Mouse (Mus musculus): Measurements from ENCODE around the gene Nkx1-1. TPM values are rescaled to one million over a fixed set of nuclear protein-coding genes. Genes with fewer than 3 reads are reported as not detected.

Gene Nkx1-1
- not detected in 2 replicates for polyA plus RNA-seq (2012; rRNA removed)
- not detected in 2 replicates for polyA plus RNA-seq (2014; fragmentation: Nextera tagmentation; extraction: Ambion mirVana)

DNA sequence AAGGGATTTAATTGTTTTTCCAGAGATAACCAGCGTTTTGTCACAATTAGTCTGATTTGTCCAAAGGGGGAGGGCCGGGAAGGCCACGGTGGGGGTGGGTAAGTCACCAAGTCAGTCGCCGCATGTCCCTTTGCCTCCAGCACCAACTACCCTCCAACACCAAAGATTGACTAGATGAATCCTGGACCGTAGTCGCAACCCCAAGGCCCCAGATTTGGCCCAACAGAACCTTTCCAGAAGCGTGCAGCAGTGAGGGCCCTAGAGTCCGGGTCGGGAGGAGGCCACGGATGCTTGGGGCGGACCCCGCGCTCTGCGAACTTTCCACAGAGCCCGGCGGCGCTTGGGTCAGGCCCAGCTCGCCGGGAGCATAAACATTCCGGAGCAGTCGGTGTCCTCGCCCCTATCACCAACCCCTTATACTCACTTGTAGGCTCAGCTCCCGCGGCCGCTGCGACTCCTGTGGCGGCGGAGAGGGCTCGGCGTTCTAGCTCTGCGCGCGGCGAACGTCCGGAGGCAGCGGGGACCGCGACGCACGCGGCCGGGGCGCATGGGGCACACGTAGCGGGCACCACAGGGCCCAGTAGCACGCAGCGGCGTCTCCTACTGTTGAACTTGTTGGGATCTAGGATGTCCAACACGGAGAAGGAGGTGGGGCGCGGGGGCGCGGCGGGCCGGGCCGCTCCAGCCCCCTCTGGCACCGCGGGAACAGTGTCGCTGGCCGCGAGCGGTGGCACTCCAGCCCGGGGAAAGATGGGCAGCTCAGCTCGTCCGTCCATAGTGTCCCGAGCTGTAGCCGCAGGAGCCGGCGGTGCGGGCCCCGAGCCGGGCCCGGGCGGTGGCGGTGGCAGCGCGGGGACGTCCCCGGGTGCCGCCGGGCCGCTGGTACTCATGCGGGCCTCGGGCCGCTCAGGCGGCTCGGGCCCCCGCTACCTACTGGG lies at the start of gene Nkx1-1:
Gene Nkx1-1 (minus strand): TSS at position 776 of the 938 bp plus-strand sequence.
- Histone ChIP-seq H3K4me3 (ENCODE audit: insufficient read depth in 1 of 2, low read depth in 2 of 2, low read length in 2 of 2) (no peak within 1 kb of the TSS), H3K36me3 (replicated peaks; ENCODE audit: control insufficient read depth, insufficient read depth, low read depth) (no peaks in the 10 kb centered on the region), H3K9me3 (ENCODE audit: control insufficient read depth, low read length) (no peaks in the 10 kb centered on the region), H3K27me3 (ENCODE audit: control insufficient read depth, insufficient read depth, low read length) (peaks cover 95% of the 10 kb centered on the region), H3K4me1 (replicated peaks; ENCODE audit: control insufficient read depth in 2 of 2, insufficient read depth in 2 of 2, low read length in 1 of 2) (no peaks in the 10 kb centered on the region), H3K27ac (no peak within 1 kb of the TSS), H3K9ac (replicated peaks) (no peak within 1 kb of the TSS), H3K4me2 (ENCODE audit: low read depth) (no peak within 1 kb of the TSS)
- ATAC-seq (ENCODE audit: insufficient read depth) (no peak), DNase-seq (ENCODE audit: low read depth in 3 of 3, low spot score in 3 of 3) (no peak)
- no peak for TF ChIP-seq EP300 (IDR thresholded peaks at IDR 0.05; ENCODE audit: low read depth)
- WGBS (ENCODE audit: insufficient replicate concordance): 2% methylated on average over 84 of the region's 90 CpGs

DNA sequence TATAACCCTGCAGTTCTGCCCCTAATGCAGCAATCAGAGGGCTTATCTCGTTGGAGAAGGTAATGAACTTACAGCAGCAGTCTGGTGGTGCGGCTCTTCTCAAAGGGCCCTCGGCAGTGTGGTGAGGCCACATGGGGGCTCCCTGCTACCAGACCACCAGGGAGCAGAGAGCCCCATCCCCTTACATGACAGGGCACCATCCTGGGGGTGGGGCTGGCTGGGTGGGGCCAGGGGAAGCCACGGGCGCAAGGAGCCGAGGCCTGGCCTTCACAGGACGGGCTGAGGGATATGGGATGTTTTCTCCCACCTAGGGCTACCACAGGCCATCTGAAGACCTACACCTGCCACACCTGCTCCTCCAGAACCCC lies 47.5 kb upstream of the Nkx1-1 start:
- no peaks in the 10 kb centered on the region for H3K27me3 ChIP-seq (ENCODE audit: control insufficient read depth, insufficient read depth, low read length)
- no peak overlapping the region for H3K9ac ChIP-seq (replicated peaks)
- TF ChIP-seq EP300 (IDR thresholded peaks at IDR 0.05; ENCODE audit: low read depth): no peak
- TF ChIP-seq CTCF (IDR thresholded peaks at IDR 0.05; ENCODE audit: low read depth): no peak
- no peak overlapping the region for H3K27ac ChIP-seq
- H3K36me3 ChIP-seq (replicated peaks; ENCODE audit: control insufficient read depth, insufficient read depth, low read depth): no peaks in the 10 kb centered on the region
- no peak for ATAC-seq (ENCODE audit: insufficient read depth)
- 33% methylated on average over 7 of the region's 7 CpGs for WGBS (ENCODE audit: insufficient replicate concordance)
- no peak for DNase-seq (ENCODE audit: low read depth in 3 of 3, low spot score in 3 of 3)
- H3K9me3 ChIP-seq (ENCODE audit: control insufficient read depth, low read length): no peaks in the 10 kb centered on the region
- H3K4me3 ChIP-seq (ENCODE audit: insufficient read depth in 1 of 2, low read depth in 2 of 2, low read length in 2 of 2): no peak overlapping the region
- H3K4me2 ChIP-seq (ENCODE audit: low read depth): no peak overlapping the region
- H3K4me1 ChIP-seq (replicated peaks; ENCODE audit: control insufficient read depth in 2 of 2, insufficient read depth in 2 of 2, low read length in 1 of 2): no peaks in the 10 kb centered on the region

DNA sequence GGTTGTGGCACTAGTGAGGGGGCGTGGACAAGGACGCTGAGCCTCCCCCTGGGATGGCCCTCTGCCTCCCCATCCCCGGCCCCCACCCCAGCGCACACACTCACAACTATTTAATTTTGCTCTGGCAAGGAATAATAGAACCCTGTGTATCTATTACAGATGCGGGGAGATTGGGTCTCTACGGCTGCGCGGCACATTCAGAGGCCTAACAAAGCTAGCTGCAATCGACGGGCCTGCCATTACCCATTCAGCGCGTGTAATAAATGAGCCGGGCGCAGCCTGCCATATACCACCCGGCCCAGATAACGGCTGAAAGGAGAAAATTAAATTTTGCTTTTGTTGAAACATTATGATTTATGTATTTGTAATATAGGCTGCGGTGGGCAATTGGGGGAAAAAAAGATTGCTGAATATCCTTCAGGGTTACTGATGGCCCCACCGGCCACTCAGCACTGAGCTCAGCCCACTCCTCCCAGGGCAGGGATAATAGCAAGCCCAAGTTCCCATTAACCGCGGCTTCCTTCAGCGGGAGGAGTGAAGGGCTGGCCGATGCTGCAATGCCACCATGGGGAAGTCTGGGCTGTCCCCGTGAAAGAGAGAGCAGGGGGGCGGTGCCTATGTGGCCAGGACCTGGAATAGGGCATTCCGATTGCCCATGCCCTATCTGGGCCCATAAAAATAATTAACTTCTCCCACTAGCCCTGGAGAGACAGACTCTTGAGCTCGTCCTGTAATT lies 47.0 kb upstream of the Nkx1-1 start:
- TF ChIP-seq EP300 (IDR thresholded peaks at IDR 0.05; ENCODE audit: low read depth): no peak
- TF ChIP-seq CTCF (IDR thresholded peaks at IDR 0.05; ENCODE audit: low read depth): no peak
- no peak overlapping the region for H3K9ac ChIP-seq (replicated peaks)
- DNase-seq (ENCODE audit: low read depth in 3 of 3, low spot score in 3 of 3): no peak
- H3K4me2 ChIP-seq (ENCODE audit: low read depth): no peak overlapping the region
- no peaks in the 10 kb centered on the region for H3K36me3 ChIP-seq (replicated peaks; ENCODE audit: control insufficient read depth, insufficient read depth, low read depth)
- no peaks in the 10 kb centered on the region for H3K4me1 ChIP-seq (replicated peaks; ENCODE audit: control insufficient read depth in 2 of 2, insufficient read depth in 2 of 2, low read length in 1 of 2)
- no peak for ATAC-seq (ENCODE audit: insufficient read depth)
- no peaks in the 10 kb centered on the region for H3K27me3 ChIP-seq (ENCODE audit: control insufficient read depth, insufficient read depth, low read length)
- WGBS (ENCODE audit: insufficient replicate concordance): 56% methylated on average over 26 of the region's 26 CpGs
- H3K9me3 ChIP-seq (ENCODE audit: control insufficient read depth, low read length): no peaks in the 10 kb centered on the region
- H3K4me3 ChIP-seq (ENCODE audit: insufficient read depth in 1 of 2, low read depth in 2 of 2, low read length in 2 of 2): no peak overlapping the region
- no peak overlapping the region for H3K27ac ChIP-seq

DNA sequence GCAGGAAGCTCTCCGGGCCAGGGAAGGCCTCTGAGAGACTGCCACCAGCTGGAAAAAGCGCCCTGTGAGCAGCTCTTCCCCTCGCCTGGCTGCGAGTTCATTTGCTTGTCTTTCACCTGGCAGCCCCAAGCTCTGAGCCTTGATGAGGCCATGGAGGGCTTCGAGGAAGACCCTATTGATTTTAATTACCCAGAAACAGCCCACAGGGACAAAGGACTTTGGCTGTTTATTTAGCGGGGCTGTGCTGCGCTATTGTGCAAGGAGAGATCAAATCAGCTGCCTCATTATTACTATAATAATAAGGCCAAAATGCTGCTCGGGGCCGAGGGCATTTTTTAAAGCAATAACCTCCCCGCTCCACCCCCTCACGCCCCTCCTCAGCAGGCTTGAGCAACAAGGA lies 31.7 kb upstream of the Nkx1-1 start:
- H3K9ac ChIP-seq (replicated peaks): no peak overlapping the region
- DNase-seq (ENCODE audit: low read depth in 3 of 3, low spot score in 3 of 3): no peak
- H3K27ac ChIP-seq: no peak overlapping the region

DNA sequence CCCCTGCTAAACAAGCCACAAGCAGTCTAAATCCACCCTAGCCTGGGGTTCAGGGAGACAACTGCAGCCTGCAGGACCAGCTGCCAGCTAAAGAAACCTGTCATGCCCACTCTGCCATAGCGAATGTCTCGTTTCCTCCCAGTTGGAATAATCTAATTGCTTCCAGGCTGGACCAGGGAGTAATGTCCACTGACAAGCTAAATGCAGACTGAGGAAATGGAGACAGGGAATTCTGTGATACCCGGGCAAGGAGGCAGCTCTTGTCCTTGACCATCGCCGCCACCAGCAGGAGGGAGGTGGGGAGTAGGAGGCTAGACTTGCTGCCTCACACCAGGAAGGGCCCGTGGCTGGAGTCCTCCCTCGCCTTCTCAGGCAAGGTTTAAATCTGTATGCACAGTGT lies 30.6 kb upstream of the Nkx1-1 start:
- Histone ChIP-seq H3K4me2 (ENCODE audit: low read depth) (no peak overlapping the region), H3K4me1 (replicated peaks; ENCODE audit: control insufficient read depth in 2 of 2, insufficient read depth in 2 of 2, low read length in 1 of 2) (no peaks in the 10 kb centered on the region), H3K27me3 (ENCODE audit: control insufficient read depth, insufficient read depth, low read length) (no peaks in the 10 kb centered on the region), H3K36me3 (replicated peaks; ENCODE audit: control insufficient read depth, insufficient read depth, low read depth) (no peaks in the 10 kb centered on the region), H3K9me3 (ENCODE audit: control insufficient read depth, low read length) (no peaks in the 10 kb centered on the region), H3K9ac (replicated peaks) (no peak overlapping the region), H3K27ac (no peak overlapping the region), H3K4me3 (ENCODE audit: insufficient read depth in 1 of 2, low read depth in 2 of 2, low read length in 2 of 2) (no peak overlapping the region)
- DNase-seq (ENCODE audit: low read depth in 3 of 3, low spot score in 3 of 3): no peak
- TF ChIP-seq EP300 (IDR thresholded peaks at IDR 0.05; ENCODE audit: low read depth) (no peak), CTCF (IDR thresholded peaks at IDR 0.05; ENCODE audit: low read depth) (no peak)
- WGBS (ENCODE audit: insufficient replicate concordance): 54% methylated on average over 7 of the region's 7 CpGs
- ATAC-seq (ENCODE audit: insufficient read depth): no peak

More for the DNA sequence above, 31.7 kb upstream of the Nkx1-1 start:
- Histone ChIP-seq H3K27me3 (ENCODE audit: control insufficient read depth, insufficient read depth, low read length) (no peaks in the 10 kb centered on the region), H3K4me2 (ENCODE audit: low read depth) (no peak overlapping the region), H3K9me3 (ENCODE audit: control insufficient read depth, low read length) (no peaks in the 10 kb centered on the region), H3K4me1 (replicated peaks; ENCODE audit: control insufficient read depth in 2 of 2, insufficient read depth in 2 of 2, low read length in 1 of 2) (no peaks in the 10 kb centered on the region), H3K36me3 (replicated peaks; ENCODE audit: control insufficient read depth, insufficient read depth, low read depth) (no peaks in the 10 kb centered on the region), H3K4me3 (ENCODE audit: insufficient read depth in 1 of 2, low read depth in 2 of 2, low read length in 2 of 2) (no peak overlapping the region)
- WGBS (ENCODE audit: insufficient replicate concordance): 51% methylated on average over 11 of the region's 11 CpGs
- TF ChIP-seq CTCF (IDR thresholded peaks at IDR 0.05; ENCODE audit: low read depth) (no peak), EP300 (IDR thresholded peaks at IDR 0.05; ENCODE audit: low read depth) (no peak)
- ATAC-seq (ENCODE audit: insufficient read depth): no peak

All from liver, embryonic 14.5 days (tissue).